Mouse (Mus musculus) testis, adult 2 months (tissue): Measurements from ENCODE around the gene Zfp592.

Experiments used
- CTCF ChIP-seq: fragments of 200-500 bp; IDR thresholded peaks from 2 replicates; pipeline ENCODE4 v1.5.1; 2012; ENCODE audit warnings: low read depth, mild to moderate bottlenecking, inconsistent platforms, low read length, moderate library complexity; ENCODE audit not compliant: control insufficient read depth, insufficient read depth, insufficient replicate concordance
- POLR2A ChIP-seq: fragments of 200-500 bp; IDR thresholded peaks from 2 replicates; pipeline ENCODE4 v1.6.1; 2012; ENCODE audit warnings: low read depth, mild to moderate bottlenecking, inconsistent platforms, low read length, moderate library complexity; ENCODE audit not compliant: control insufficient read depth

GRCm38 (mm10) chr7:80994663-80995005, 1.2 kb downstream of the Zfp592 start:
- TF ChIP-seq POLR2A (no peak), CTCF (no peak)
